Mouse (Mus musculus): ENCODE measurements around the gene Dnajc30.

DNA sequence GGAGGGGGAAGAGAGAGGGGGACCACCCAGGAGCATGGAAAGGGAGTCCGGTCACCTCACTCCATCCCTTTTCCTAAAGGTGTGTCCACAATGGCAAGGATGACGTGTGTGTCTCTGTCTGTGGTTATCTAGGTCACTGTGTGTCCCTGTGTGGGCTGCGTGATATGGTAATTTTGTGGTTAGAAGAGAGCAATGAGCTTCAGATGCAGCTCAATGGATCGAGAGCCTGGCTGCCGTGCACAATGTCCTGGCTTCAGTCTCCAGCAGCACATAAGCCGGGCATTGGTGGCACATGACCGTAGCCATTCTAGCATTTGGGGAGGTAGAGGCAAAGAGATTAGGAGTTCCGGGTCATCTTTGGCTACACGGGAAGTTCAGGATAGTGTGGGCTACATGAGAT lies 24.5 kb upstream of the Dnajc30 start:
- no peak for TF ChIP-seq POLR2A (IDR thresholded peaks at IDR 0.05; ENCODE audit: borderline replicate concordance, low read depth, low read length)
- no peak for TF ChIP-seq CTCF (IDR thresholded peaks at IDR 0.05; ENCODE audit: low read depth, low read length)
